Mouse (Mus musculus) intestine, embryonic 16.5 days (tissue): ENCODE results near the gene Rpl36. TPM values are rescaled to one million over a fixed set of nuclear protein-coding genes. Genes with fewer than 3 reads are reported as not detected.

Source experiments
- ATAC-seq: fragments of 200-750 bp; cut with Nextera tagmentation; 2 replicates; pipeline ENCODE4 v1.8.0; 2017; ENCODE audit warnings: moderate TSS enrichment, moderate library complexity
- H3K27ac ChIP-seq: fragments of 300-500 bp; sonication (generic); 2 replicates; pipeline ENCODE4 v1.5.1; 2014; ENCODE audit warnings: mild to moderate bottlenecking, low read length
- H3K27me3 ChIP-seq: fragments of 300-500 bp; sonication (generic); replicated peaks from 2 replicates; pipeline ENCODE4 v1.6.1; 2014; ENCODE audit warnings: low read length, control low read depth, mixed read lengths; ENCODE audit not compliant: control insufficient read depth, insufficient read depth
- H3K36me3 ChIP-seq: fragments of 300-500 bp; sonication (generic); 2 replicates; pipeline ENCODE4 v1.6.1; 2014; ENCODE audit warnings: low read length, control low read depth; ENCODE audit not compliant: control insufficient read depth, insufficient read depth
- H3K4me1 ChIP-seq: fragments of 300-500 bp; sonication (generic); 2 replicates; pipeline ENCODE4 v1.6.1; 2014; ENCODE audit warnings: low read length, control low read depth, mixed read lengths; ENCODE audit not compliant: control insufficient read depth, insufficient read depth
- H3K4me2 ChIP-seq: fragments of 300-500 bp; sonication (generic); 2 replicates; pipeline ENCODE4 v1.6.1; 2014; ENCODE audit warnings: low read depth, low read length, control low read depth
- H3K4me3 ChIP-seq: fragments of 300-500 bp; sonication (generic); 2 replicates; pipeline ENCODE4 v1.5.1; 2014; ENCODE audit warnings: mild to moderate bottlenecking, low read length
- H3K9ac ChIP-seq: fragments of 300-500 bp; sonication (generic); 2 replicates; pipeline ENCODE4 v1.6.1; 2014; ENCODE audit warnings: low read depth, low read length
- H3K9me3 ChIP-seq: fragments of 300-500 bp; sonication (generic); 2 replicates; pipeline ENCODE4 v1.6.1; 2016; ENCODE audit warnings: low read length, control low read depth; ENCODE audit not compliant: control insufficient read depth
- WGBS: fragments of 180-500 bp; shearing (Covaris S2); extraction: QIAGEN DNeasy Blood & Tissue Kit; methylation state at CpG from one replicate; pipeline ENCODE4 v1.1.7; 2014; 5-methylcytosine and 5-hydroxymethylcytosine counted together
- polyA plus RNA-seq: library from polyadenylated mRNA; unstranded; fragments of >200 nt; fragmentation: Nextera tagmentation; extraction: Ambion mirVana; gene quantifications from 2 replicates; pipeline ENCODE4 v1.2.1, GENCODE M21; 2015

Rpl36 gene
- polyA plus RNA-seq, 1 experiment from 2014 or later, result 1,833 TPM

DNA sequence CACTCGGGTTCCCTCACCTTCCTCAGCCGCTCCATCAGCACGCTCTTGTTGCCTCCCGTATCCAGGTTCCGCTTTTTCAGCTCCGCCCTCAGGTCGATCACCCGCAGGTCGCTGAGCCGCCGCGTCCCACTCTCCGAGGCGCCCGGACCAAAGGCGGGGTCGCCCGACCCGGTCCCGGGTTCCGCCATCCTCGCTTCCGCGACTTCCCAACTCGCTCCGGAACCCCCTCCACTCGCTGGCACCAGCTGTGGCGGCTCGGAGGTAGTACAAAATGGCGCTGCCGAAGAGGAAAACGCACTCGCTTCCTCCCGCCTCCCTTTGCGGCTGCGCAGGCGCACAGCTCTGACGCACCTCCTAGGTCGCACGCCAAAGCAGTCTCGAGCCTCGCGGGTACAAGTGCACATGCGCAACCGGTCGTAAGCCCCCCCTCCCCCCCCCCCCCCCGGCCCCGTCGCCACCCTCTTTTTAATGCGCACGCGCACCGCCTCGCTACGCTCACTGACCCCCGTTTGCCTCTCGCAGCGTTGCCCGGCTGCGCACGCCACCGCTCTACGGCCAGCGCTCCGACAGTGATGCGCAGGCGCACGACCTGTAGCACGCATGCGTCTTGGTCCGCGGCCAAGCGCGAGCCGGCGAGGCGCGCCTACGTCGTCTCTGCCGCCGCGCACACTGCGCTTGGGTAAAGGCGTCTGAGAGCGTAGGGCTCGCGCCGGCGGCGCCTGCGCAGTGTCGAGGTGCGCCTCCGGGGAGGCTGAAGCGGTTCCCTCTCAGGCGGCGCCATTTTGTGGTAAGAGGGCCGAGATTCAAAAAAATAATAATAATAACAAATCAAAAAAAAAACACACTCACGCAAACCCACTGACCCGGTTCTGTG, 28.7 kb upstream of the Rpl36 start, which contains the start of the genes Safb2 and Safb:
Gene Safb2, minus strand, starts transcription at position 329 of the 874 bp plus-strand sequence.
Gene Safb, plus strand, starts transcription at position 569 of the 874 bp plus-strand sequence.
- Histone ChIP-seq H3K4me3 (peak within 1 kb of the TSS; percentile 80), H3K36me3 (peaks cover under 1% of the 10 kb centered on the region; the same call in 1 of the 2 replicates), H3K4me1 (peaks cover 49% of the 10 kb centered on the region), H3K27ac (peak within 1 kb of the TSS; percentile 96), H3K27me3 (no peaks in the 10 kb centered on the region), H3K9me3 (no peaks in the 10 kb centered on the region), H3K4me2 (peak within 1 kb of the TSS; percentile 82), H3K9ac (peak within 1 kb of the TSS; percentile 93)
- WGBS, result under 1% methylated on average over 90 of the region's 101 CpGs
- ATAC-seq, result peak; percentile 95

DNA sequence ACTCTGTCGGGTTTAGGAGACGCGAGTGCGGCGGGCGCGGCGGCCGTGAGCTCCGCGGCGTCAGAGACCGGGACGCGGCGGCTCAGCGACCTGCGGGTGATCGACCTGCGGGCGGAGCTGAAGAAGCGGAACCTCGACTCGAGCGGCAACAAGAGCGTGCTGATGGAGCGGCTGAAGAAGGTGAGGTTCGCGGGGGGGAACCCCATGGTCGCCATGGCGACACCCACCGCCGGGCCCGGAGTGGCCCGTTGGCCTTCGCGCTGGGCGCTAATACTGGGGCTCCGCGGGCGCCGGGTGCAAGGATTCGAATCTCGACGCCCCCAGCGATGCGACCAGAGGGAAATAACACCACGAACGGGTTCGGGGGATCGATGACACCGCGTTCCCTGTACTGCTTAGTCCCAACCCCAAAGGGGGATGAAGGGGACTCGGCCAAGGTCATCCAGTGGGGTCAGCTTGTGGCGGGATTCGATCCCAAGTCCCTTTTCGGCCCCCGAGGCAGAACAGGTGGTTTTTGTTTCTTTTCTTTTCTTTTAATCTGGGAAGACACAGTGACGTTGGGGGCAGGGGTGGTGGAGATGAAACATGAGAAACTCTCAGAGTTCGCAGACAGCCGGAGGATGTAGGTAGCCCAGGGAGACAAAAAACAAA, 27.9 kb upstream of the Rpl36 start:
- H3K4me1 ChIP-seq, result peaks cover 42% of the 10 kb centered on the region

DNA sequence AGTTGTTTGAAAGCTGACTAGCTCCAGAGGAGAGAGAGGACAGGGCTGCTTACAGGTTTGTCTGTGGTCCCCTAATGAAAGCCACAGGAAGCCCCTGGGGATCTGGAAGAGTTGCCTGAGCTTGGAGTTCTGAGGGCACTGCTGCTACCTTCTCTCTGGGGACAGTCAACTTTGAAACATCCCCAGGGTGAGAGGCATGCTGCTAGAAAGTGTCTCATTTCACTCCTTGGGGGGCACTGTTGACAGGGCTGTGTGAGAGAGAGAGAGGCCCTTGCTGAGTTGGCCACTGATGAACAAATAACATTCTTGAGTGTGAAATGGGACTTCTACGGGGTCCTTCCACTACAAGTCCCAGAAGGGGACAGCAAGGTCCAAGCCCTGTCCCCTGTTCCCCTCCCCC, 25.4 kb upstream of the Rpl36 start:
- 89% methylated on average over 1 of the region's 1 CpGs for WGBS
- Histone ChIP-seq H3K4me1 (peaks cover 24% of the 10 kb centered on the region), H3K9ac (no peak overlapping the region), H3K36me3 (peaks cover 9% of the 10 kb centered on the region; the same call in 1 of the 2 replicates), H3K27me3 (no peaks in the 10 kb centered on the region), H3K27ac (no peak overlapping the region), H3K4me2 (no peak overlapping the region), H3K9me3 (no peaks in the 10 kb centered on the region), H3K4me3 (no peak overlapping the region)
- ATAC-seq, result no peak

More for the DNA sequence above, 27.9 kb upstream of the Rpl36 start:
- no peaks in the 10 kb centered on the region for H3K27me3 ChIP-seq
- peaks cover 5% of the 10 kb centered on the region; the same call in 1 of the 2 replicates for H3K36me3 ChIP-seq
- WGBS, result under 1% methylated on average over 61 of the region's 61 CpGs
- H3K4me3 ChIP-seq, result peak overlapping the region; percentile 78
- peak overlapping the region; percentile 88 for H3K9ac ChIP-seq
- H3K4me2 ChIP-seq, result peak overlapping the region; percentile 67
- ATAC-seq, result peak; percentile 29
- no peaks in the 10 kb centered on the region for H3K9me3 ChIP-seq
- H3K27ac ChIP-seq, result peak overlapping the region; percentile 91

- no peak overlapping the region for H3K27ac ChIP-seq
- no peaks in the 10 kb centered on the region for H3K27me3 ChIP-seq
- no peak for ATAC-seq
- no peak overlapping the region for H3K9ac ChIP-seq
- WGBS, result 91% methylated on average over 4 of the region's 4 CpGs
- H3K9me3 ChIP-seq, result no peaks in the 10 kb centered on the region
- peaks cover 18% of the 10 kb centered on the region for H3K4me1 ChIP-seq
- H3K4me2 ChIP-seq, result no peak overlapping the region
- peaks cover 14% of the 10 kb centered on the region for H3K36me3 ChIP-seq
- H3K4me3 ChIP-seq, result no peak overlapping the region
These were observed 24.3 kb upstream of the Rpl36 start for GRCm38 (mm10) chr17:56588921-56589320.

DNA sequence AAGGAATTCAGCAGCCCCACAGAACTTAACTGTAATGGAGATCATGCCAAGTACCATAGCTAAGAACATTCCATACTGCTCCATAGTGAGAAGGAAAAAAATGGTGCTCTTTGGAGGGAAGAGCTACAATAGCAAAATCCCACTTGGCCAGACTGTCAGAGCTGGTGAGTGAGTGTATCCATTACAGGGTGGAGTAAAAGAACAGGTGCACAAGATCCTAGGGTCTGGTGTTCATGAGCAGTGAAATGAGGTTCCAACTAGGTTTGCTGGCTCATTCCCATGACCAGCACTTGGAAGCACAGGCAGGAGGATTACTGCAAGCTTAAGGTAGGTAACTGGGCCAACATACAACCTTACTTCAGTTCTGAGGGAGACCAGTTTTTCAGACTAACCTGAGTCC, 20.7 kb upstream of the Rpl36 start:
- no peak overlapping the region for H3K27ac ChIP-seq
- H3K9me3 ChIP-seq, result no peaks in the 10 kb centered on the region
- peaks cover 34% of the 10 kb centered on the region for H3K36me3 ChIP-seq
- H3K4me2 ChIP-seq, result no peak overlapping the region
- H3K4me3 ChIP-seq, result no peak overlapping the region
- H3K9ac ChIP-seq, result no peak overlapping the region
- 0 out of 2 replicates have a peak, but pooled peaks cover 2% of the 10 kb centered on the region for H3K4me1 ChIP-seq
- no peaks in the 10 kb centered on the region for H3K27me3 ChIP-seq
- no peak for ATAC-seq

- Histone ChIP-seq H3K27ac (no peak overlapping the region), H3K4me1 (no peaks in the 10 kb centered on the region), H3K9ac (no peak overlapping the region), H3K36me3 (peaks cover 41% of the 10 kb centered on the region), H3K27me3 (no peaks in the 10 kb centered on the region), H3K9me3 (no peaks in the 10 kb centered on the region), H3K4me3 (no peak overlapping the region), H3K4me2 (no peak overlapping the region)
- 0 out of 2 replicates have a peak, but pooled peaks have one; percentile 19 for ATAC-seq
- WGBS, result 77% methylated on average over 8 of the region's 8 CpGs
These were observed 19.5 kb upstream of the Rpl36 start for GRCm38 (mm10) chr17:56593527-56594271.

GRCm38 (mm10) chr17:56603186-56604069, 9.8 kb upstream of the Rpl36 start:
- H3K9ac ChIP-seq, result no peak overlapping the region
- H3K4me1 ChIP-seq, result peaks cover 8% of the 10 kb centered on the region
- peaks cover 56% of the 10 kb centered on the region for H3K36me3 ChIP-seq
- no peak overlapping the region for H3K4me2 ChIP-seq
- no peak overlapping the region for H3K27ac ChIP-seq
- no peak overlapping the region for H3K4me3 ChIP-seq
- ATAC-seq, result no peak
- H3K9me3 ChIP-seq, result no peaks in the 10 kb centered on the region
- no peaks in the 10 kb centered on the region for H3K27me3 ChIP-seq
- 94% methylated on average over 28 of the region's 28 CpGs for WGBS

DNA sequence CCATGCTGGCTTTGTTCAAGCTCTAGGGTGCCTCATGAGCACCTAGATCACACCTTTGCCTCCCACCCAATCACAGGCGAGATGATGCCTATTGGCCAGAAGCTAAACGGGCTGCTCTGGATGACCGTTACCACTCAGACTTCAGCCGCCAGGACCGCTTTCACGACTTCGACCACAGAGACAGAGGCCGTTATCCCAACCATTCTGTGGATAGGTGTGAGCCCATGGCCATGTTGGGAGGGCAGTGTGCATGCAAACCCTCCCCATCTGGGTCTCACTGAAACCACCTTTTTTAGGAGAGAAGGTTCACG, 9.2 kb upstream of the Rpl36 start:
- 88% methylated on average over 9 of the region's 9 CpGs for WGBS
- no peaks in the 10 kb centered on the region for H3K27me3 ChIP-seq
- ATAC-seq, result no peak
- H3K4me3 ChIP-seq, result no peak overlapping the region
- H3K36me3 ChIP-seq, result peaks cover 56% of the 10 kb centered on the region
- H3K4me2 ChIP-seq, result no peak overlapping the region
- H3K9me3 ChIP-seq, result no peaks in the 10 kb centered on the region
- no peak overlapping the region for H3K9ac ChIP-seq
- H3K4me1 ChIP-seq, result peaks cover 12% of the 10 kb centered on the region
- no peak overlapping the region for H3K27ac ChIP-seq
